Mouse (Mus musculus) CH12.LX (cell line): Measurements from ENCODE around the gene Anapc7. TPM values are rescaled to one million over a fixed set of nuclear protein-coding genes. Genes with fewer than 3 reads are reported as not detected.

ENCODE experiments used
- DNase-seq: peaks from one replicate; pipeline ENCODE4 v3.0.0-alpha.2; 2013; ENCODE audit errors: extremely low read depth
- H3K27ac ChIP-seq: 2 replicates; pipeline ENCODE4 v1.5.1; 2012; ENCODE audit warnings: low read depth, mild to moderate bottlenecking, control low read depth, moderate library complexity; ENCODE audit not compliant: insufficient read depth
- H3K27me3 ChIP-seq: replicated peaks from 2 replicates; pipeline ENCODE3; 2012; ENCODE audit warnings: inconsistent platforms
- H3K36me3 ChIP-seq, 2 experiments: replicated peaks in 1 of 2; 2 replicates each; pipeline versions ENCODE3 to v1.6.1; 2012; ENCODE audit warnings: inconsistent platforms in 1 of 2, low read length in 1 of 2, mild to moderate bottlenecking in 1 of 2, mixed read lengths in 1 of 2, moderate library complexity in 1 of 2; ENCODE audit not compliant: control insufficient read depth in 1 of 2, insufficient read depth in 1 of 2
- H3K4me1 ChIP-seq, 2 experiments: 2 replicates each; pipeline ENCODE4 v1.6.1; 2012; ENCODE audit warnings: inconsistent platforms in 1 of 2, moderate library complexity in 1 of 2; ENCODE audit not compliant: insufficient read depth in 2 of 2, control insufficient read depth in 1 of 2
- H3K4me2 ChIP-seq: 2 replicates; pipeline ENCODE4 v1.6.1; 2012; ENCODE audit warnings: low read depth, mild to moderate bottlenecking, control low read depth; ENCODE audit not compliant: poor library complexity, insufficient read depth, severe bottlenecking
- H3K4me3 ChIP-seq, 3 experiments: fragments of 150-350 bp in 1 of 3; sonication (generic) in 1 of 3; replicated peaks in 1 of 3; 2 replicates each; pipeline versions ENCODE3 to v1.5.1; 2011 to 2012; ENCODE audit warnings: low read depth in 2 of 3, low read length in 2 of 3, mild to moderate bottlenecking in 2 of 3, moderate library complexity in 2 of 3, control low read depth in 1 of 3, improper control_type of control experiment in 1 of 3, inconsistent platforms in 1 of 3, mixed read lengths in 1 of 3; ENCODE audit not compliant: poor library complexity in 1 of 3
- H3K79me2 ChIP-seq: replicated peaks from 2 replicates; pipeline ENCODE4 v1.6.1; 2012; ENCODE audit warnings: mild to moderate bottlenecking, moderate library complexity; ENCODE audit not compliant: control insufficient read depth, poor library complexity, insufficient read depth, severe bottlenecking; ENCODE audit errors: extremely low read depth
- H3K9ac ChIP-seq: 2 replicates; pipeline ENCODE4 v1.6.1; 2012; ENCODE audit warnings: low read depth, mild to moderate bottlenecking, control low read depth, moderate library complexity; ENCODE audit not compliant: insufficient read depth
- H3K9me3 ChIP-seq: replicated peaks from 2 replicates; pipeline ENCODE3; 2012; ENCODE audit warnings: low read length, inconsistent platforms, mixed read lengths
- BHLHE40 ChIP-seq: IDR thresholded peaks from 2 replicates; pipeline ENCODE4 v1.6.1; 2011; ENCODE audit warnings: mild to moderate bottlenecking, low read depth, low read length, improper control_type of control experiment
- CHD1 ChIP-seq: IDR thresholded peaks from 2 replicates; pipeline ENCODE4 v1.6.1; 2012; ENCODE audit warnings: low read depth, low read length, improper control_type of control experiment, inconsistent platforms
- EP300 ChIP-seq: IDR thresholded peaks from 2 replicates; pipeline ENCODE4 v1.6.1; 2011; ENCODE audit warnings: low read length, improper control_type of control experiment
- HCFC1 ChIP-seq: IDR thresholded peaks from 2 replicates; pipeline ENCODE4 v1.6.1; 2012; ENCODE audit warnings: low read depth, mild to moderate bottlenecking, inconsistent platforms, low read length, improper control_type of control experiment
- MAFK ChIP-seq: IDR thresholded peaks from 2 replicates; pipeline ENCODE4 v1.6.1; 2011; ENCODE audit warnings: low read length, improper control_type of control experiment; ENCODE audit not compliant: insufficient replicate concordance
- MYC ChIP-seq: IDR thresholded peaks from 2 replicates; pipeline ENCODE4 v1.6.1; 2011; ENCODE audit warnings: low read depth, mild to moderate bottlenecking, improper control_type of control experiment, low read length
- NRF1 ChIP-seq: IDR thresholded peaks from 2 replicates; pipeline ENCODE4 v1.6.1; 2014; ENCODE audit warnings: low read depth, mild to moderate bottlenecking, inconsistent platforms, low read length, improper control_type of control experiment, moderate library complexity
- POLR2AphosphoS2 ChIP-seq: IDR thresholded peaks from 2 replicates; pipeline ENCODE4 v1.6.1; 2011; ENCODE audit warnings: low read depth, low read length, improper control_type of control experiment
- RAD21 ChIP-seq: IDR thresholded peaks from 2 replicates; pipeline ENCODE4 v1.6.1; 2011; ENCODE audit warnings: low read depth, mild to moderate bottlenecking, low read length, improper control_type of control experiment, moderate library complexity
- RCOR1 ChIP-seq: conservative IDR thresholded peaks from 2 replicates; pipeline ENCODE4 v1.6.1; 2012; ENCODE audit warnings: low read depth, mild to moderate bottlenecking, inconsistent platforms, low read length, improper control_type of control experiment
- SMC3 ChIP-seq: IDR thresholded peaks from 2 replicates; pipeline ENCODE4 v1.6.1; 2011; ENCODE audit warnings: low read depth, low read length, improper control_type of control experiment
- TCF12 ChIP-seq: IDR thresholded peaks from 2 replicates; pipeline ENCODE4 v1.6.1; 2014; ENCODE audit warnings: low read depth, mild to moderate bottlenecking, inconsistent platforms, low read length, improper control_type of control experiment
- UBTF ChIP-seq: IDR thresholded peaks from 2 replicates; pipeline ENCODE4 v1.6.1; 2012; ENCODE audit warnings: low read depth, mild to moderate bottlenecking, inconsistent platforms, low read length, improper control_type of control experiment, moderate library complexity
- ZC3H11A ChIP-seq: IDR thresholded peaks from 2 replicates; pipeline ENCODE4 v1.6.1; 2012; ENCODE audit warnings: low read depth, mild to moderate bottlenecking, inconsistent platforms, low read length, improper control_type of control experiment
- ZKSCAN1 ChIP-seq: IDR thresholded peaks from 2 replicates; pipeline ENCODE4 v1.6.1; 2012; ENCODE audit warnings: low read depth, inconsistent platforms, low read length, improper control_type of control experiment, borderline replicate concordance
- ZMIZ1 ChIP-seq: IDR thresholded peaks from 2 replicates; pipeline ENCODE4 v1.6.1; 2012; ENCODE audit warnings: low read depth, mild to moderate bottlenecking, inconsistent platforms, low read length, improper control_type of control experiment
- dilution Hi-C: fragments of 300-500 bp; cut with MboI; formaldehyde crosslinking; loops from 2 replicates; pipeline ENCODE4 v1.14.3; 2020; ENCODE audit warnings: low sequenced_read_pairs; ENCODE audit not compliant: extremely low pct_unique_long_range_greater_than_20kb, extremely low pct_ligation_motif_present
- in situ Hi-C: fragments of 300-500 bp; cut with MboI; formaldehyde crosslinking; loops from 3 replicates; pipeline ENCODE4 v1.14.3; 2019; ENCODE audit warnings: low sequenced_read_pairs, low pct_ligation_motif_present, low pct_unique_long_range_greater_than_20kb, mixed read lengths
- polyA plus RNA-seq: library from polyadenylated mRNA; unstranded; fragments of >175 nt; gene quantifications from 2 replicates; pipeline ENCODE4 v1.2.1, GENCODE M21; 2012; ENCODE audit warnings: low read depth; ENCODE audit not compliant: insufficient read length
- total RNA-seq, 2 experiments: library from RNA; depleted of rRNA; stranded (reverse); fragments of 300-350 nt in 1 of 2; fragments of >200 nt in 1 of 2; gene quantifications; 2 replicates each; pipeline ENCODE4 v1.2.3; 2012 to 2014

Gene Anapc7
- total and polyA plus RNA-seq, 3 experiments: 21.3 to 43.3 (median 39.4) TPM

DNA sequence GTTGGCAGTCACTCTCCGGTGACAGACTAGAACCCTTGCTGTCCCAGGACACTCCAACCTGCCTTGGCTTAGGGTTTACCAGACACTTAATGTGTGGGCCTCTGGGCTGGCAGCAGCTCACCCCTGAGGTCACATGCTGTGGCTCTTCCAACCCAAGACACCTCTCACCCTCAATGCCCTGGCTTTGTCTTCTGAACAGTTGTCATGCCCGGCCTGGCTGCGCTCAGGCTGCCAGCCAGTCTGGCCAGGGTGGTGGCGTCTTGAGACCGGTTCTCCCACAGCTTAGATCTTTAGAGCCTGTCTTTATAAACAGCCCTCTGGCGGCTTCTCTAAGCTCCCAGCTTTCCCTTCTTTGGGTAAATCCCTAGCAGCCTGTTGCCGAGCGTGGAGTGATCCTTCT lies 26.4 kb downstream of the Anapc7 start:
- Histone ChIP-seq H3K79me2 (no peaks in the 10 kb centered on the region), H3K9ac (no peak overlapping the region), H3K36me3 (peaks cover 41 to 88% of the 10 kb centered on the region in 2 experiments), H3K27ac (no peak overlapping the region), H3K4me1 (peaks cover 0 to 7% of the 10 kb centered on the region in 2 experiments; a peak in 1 of 4 replicates), H3K4me2 (no peak overlapping the region), H3K27me3 (no peaks in the 10 kb centered on the region), H3K4me3 (no peak overlapping the region), H3K9me3 (no peaks in the 10 kb centered on the region)
- DNase-seq: no peak
- in situ Hi-C loops: no loop called here
- dilution Hi-C loops: no loop called here
- TF ChIP-seq NRF1: no peak

DNA sequence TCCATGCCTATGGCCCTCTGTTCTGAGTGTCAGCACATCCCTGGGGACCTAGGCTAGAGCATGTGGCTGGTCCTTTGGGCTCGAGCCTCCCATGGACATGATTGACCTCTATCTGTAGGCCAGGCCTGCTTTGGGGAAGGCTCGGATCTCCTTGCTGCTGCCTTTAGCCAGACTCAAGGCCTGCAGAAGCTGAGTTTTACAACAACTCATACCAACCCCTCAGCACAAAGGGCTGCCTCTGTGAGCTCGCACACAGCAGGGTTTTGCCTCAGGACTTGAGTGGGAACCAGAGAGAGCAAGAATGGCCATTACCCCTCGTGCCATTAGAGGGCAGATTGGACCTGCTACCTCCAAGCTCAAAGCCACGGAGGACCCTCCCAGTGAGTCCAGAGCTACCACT lies 27.4 kb downstream of the Anapc7 start:
- no peak overlapping the region for H3K9ac ChIP-seq
- H3K27me3 ChIP-seq: no peaks in the 10 kb centered on the region
- no peak overlapping the region for H3K4me3 ChIP-seq
- no peaks in the 10 kb centered on the region for H3K79me2 ChIP-seq
- no peak for TF ChIP-seq POLR2AphosphoS2
- TF ChIP-seq HCFC1: no peak
- no peak for TF ChIP-seq ZKSCAN1
- no peak for TF ChIP-seq RCOR1
- TF ChIP-seq ZC3H11A: no peak
- peaks cover 0 to 7% of the 10 kb centered on the region in 2 experiments; a peak in 1 of 4 replicates for H3K4me1 ChIP-seq
- peaks cover 43 to 88% of the 10 kb centered on the region in 2 experiments for H3K36me3 ChIP-seq
- dilution Hi-C loops: no loop called here
- no peak overlapping the region for H3K4me2 ChIP-seq
- in situ Hi-C loops: no loop called here
- no peaks in the 10 kb centered on the region for H3K9me3 ChIP-seq
- no peak for DNase-seq
- no peak overlapping the region for H3K27ac ChIP-seq

DNA sequence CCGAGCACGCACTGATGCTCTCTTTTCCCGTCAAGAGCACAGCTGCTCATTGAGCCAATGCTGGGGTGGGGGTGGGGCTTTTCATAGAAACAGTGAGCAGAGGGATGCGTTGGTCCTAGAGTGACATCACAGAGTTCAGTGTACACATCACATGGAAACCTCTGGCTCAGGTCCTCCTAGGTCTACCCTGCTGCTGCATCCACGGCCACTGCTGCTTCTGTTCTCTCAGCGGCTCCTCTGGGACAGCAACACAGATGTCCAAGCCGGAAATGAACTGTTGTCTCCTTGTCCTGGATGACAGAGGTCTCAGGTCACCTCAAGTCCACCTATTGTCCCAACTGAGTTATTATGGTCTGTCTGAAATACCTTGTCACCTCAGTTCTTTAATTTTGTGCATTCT lies 28.5 kb downstream of the Anapc7 start:
- Histone ChIP-seq H3K79me2 (no peaks in the 10 kb centered on the region), H3K36me3 (peaks cover 43 to 88% of the 10 kb centered on the region in 2 experiments), H3K9me3 (no peaks in the 10 kb centered on the region), H3K4me3 (no peak overlapping the region)
- in situ Hi-C loops: no loop called here
- DNase-seq: no peak
- no peak for TF ChIP-seq MYC
- TF ChIP-seq EP300: no peak
- TF ChIP-seq ZMIZ1: no peak
- no peak for TF ChIP-seq BHLHE40
- TF ChIP-seq CHD1: no peak
- TF ChIP-seq TCF12: no peak
- TF ChIP-seq HCFC1: no peak
- TF ChIP-seq RAD21: no peak
- no peak for TF ChIP-seq SMC3
- no peak for TF ChIP-seq MAFK
- TF ChIP-seq UBTF: no peak
- TF ChIP-seq, all 38 proteins: peak for 0
- dilution Hi-C loops: no loop called here
- Histone ChIP-seq H3K27ac (no peak overlapping the region), H3K27me3 (no peaks in the 10 kb centered on the region), H3K9ac (no peak overlapping the region), H3K4me2 (no peak overlapping the region), H3K4me1 (peaks cover 0 to 7% of the 10 kb centered on the region in 2 experiments; a peak in 1 of 4 replicates)
